Mouse (Mus musculus): ENCODE results near the gene Casq2. TPM values are rescaled to one million over a fixed set of nuclear protein-coding genes. Genes with fewer than 3 reads are reported as not detected.
"Not testable (repeated sequence)": the region's sequence is repeated elsewhere in the genome, so short reads cannot be mapped to it uniquely, and the experiment has no call there.

Gene Casq2
- polyA plus RNA-seq, 1 experiment from 2014 or later, result 5.7 TPM

DNA sequence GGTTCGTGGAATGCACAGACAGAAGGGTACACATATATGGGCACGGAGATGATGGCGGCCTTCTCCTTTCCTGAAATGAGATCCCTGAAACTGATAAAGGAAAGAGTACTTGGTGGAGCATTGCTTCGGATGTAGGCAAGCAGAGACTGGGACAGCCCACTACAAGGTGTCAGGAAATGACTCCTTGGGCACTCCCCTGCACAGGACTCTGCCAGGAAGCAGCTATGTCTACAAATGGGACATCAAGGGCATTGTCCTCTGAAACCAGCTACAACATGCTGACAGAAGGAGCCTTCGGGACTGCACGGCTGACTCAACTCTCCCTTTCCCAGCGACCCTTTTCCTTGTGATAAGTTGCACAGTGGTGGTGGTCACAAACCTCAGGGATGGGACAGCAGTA, 70.5 kb downstream of the Casq2 start:
- WGBS, result 90% methylated on average over 7 of the region's 7 CpGs
- Histone ChIP-seq H3K4me3 (ENCODE audit: low read depth, low read length) (no peak overlapping the region), H3K4me1 (replicated peaks; ENCODE audit: control insufficient read depth, insufficient read depth, low read length) (peaks cover 4% of the 10 kb centered on the region; the same call in 1 of the 2 replicates), H3K27ac (ENCODE audit: low read depth, low read length) (no peak overlapping the region), H3K36me3 (ENCODE audit: control insufficient read depth, insufficient read depth) (peaks cover 22% of the 10 kb centered on the region), H3K27me3 (replicated peaks; ENCODE audit: control insufficient read depth, insufficient read depth, low read length) (no peaks in the 10 kb centered on the region), H3K9me3 (ENCODE audit: control insufficient read depth) (no peaks in the 10 kb centered on the region), H3K9ac (ENCODE audit: low read depth, low read length) (no peak overlapping the region), H3K4me2 (replicated peaks; ENCODE audit: low read depth) (no peak overlapping the region)
- no peak for TF ChIP-seq CTCF (IDR thresholded peaks at IDR 0.05; ENCODE audit: low read depth)
- ATAC-seq, result no peak

DNA sequence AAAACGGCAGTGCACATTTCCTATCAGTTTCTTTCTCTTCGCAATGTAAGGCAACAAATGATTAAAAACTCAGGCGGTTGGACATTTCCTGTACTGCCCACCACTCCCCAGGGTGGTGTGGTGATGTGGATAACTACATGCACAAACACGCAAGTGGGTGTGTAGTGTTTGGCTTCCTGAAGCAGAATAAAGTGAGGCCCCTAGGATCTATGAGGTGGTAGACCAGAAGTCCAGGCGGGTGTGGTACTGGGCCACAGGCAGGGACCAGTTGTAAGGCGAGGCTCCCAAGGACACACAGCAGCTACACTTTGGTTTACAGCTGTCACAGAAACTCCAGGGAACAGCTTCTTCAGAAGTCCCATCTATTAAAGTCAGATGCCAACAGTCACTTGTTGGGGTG, 71.4 kb downstream of the Casq2 start:
- ATAC-seq, result no peak
- Histone ChIP-seq H3K9me3 (ENCODE audit: control insufficient read depth) (no peaks in the 10 kb centered on the region), H3K4me3 (ENCODE audit: low read depth, low read length) (no peak overlapping the region), H3K9ac (ENCODE audit: low read depth, low read length) (no peak overlapping the region), H3K4me1 (replicated peaks; ENCODE audit: control insufficient read depth, insufficient read depth, low read length) (peaks cover 1% of the 10 kb centered on the region; the same call in 1 of the 2 replicates), H3K36me3 (ENCODE audit: control insufficient read depth, insufficient read depth) (peaks cover 30% of the 10 kb centered on the region), H3K27ac (ENCODE audit: low read depth, low read length) (no peak overlapping the region), H3K27me3 (replicated peaks; ENCODE audit: control insufficient read depth, insufficient read depth, low read length) (no peaks in the 10 kb centered on the region), H3K4me2 (replicated peaks; ENCODE audit: low read depth) (no peak overlapping the region)
- WGBS, result 65% methylated on average over 6 of the region's 6 CpGs
- no peak for TF ChIP-seq CTCF (IDR thresholded peaks at IDR 0.05; ENCODE audit: low read depth)

DNA sequence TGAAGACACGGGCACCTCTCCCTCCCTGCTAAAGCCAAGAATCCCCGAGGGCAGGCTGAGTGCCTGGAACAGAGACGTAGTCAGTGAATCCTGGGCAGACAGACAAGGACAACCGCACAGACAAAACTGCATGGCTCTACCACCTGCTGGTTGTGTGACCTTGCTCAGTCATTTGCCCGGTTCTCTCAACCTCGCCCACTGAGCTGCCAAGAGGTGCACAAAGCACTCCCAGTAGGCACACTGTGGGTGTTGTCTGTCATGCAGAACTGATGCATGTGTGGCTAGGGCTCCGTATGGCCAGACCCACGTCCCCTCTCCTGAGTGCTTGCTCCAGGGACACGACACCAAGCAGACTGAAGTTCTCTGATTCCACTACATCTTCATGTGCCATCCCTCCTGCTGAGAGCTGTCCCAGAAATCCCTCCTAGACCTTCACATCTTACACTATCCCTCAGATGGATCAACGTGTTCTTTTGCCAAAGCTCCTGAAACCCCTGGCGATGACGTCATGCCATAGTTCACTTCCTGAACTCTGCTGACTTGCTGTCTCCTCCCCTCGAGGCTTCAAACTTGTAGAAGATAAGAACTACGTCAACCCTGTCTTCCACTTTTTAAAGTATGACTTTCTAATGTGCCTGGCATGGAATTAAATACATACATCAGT, 72.7 kb downstream of the Casq2 start:
- ATAC-seq, result no peak
- H3K27ac ChIP-seq (ENCODE audit: low read depth, low read length), result no peak overlapping the region
- no peak overlapping the region for H3K4me3 ChIP-seq (ENCODE audit: low read depth, low read length)

DNA sequence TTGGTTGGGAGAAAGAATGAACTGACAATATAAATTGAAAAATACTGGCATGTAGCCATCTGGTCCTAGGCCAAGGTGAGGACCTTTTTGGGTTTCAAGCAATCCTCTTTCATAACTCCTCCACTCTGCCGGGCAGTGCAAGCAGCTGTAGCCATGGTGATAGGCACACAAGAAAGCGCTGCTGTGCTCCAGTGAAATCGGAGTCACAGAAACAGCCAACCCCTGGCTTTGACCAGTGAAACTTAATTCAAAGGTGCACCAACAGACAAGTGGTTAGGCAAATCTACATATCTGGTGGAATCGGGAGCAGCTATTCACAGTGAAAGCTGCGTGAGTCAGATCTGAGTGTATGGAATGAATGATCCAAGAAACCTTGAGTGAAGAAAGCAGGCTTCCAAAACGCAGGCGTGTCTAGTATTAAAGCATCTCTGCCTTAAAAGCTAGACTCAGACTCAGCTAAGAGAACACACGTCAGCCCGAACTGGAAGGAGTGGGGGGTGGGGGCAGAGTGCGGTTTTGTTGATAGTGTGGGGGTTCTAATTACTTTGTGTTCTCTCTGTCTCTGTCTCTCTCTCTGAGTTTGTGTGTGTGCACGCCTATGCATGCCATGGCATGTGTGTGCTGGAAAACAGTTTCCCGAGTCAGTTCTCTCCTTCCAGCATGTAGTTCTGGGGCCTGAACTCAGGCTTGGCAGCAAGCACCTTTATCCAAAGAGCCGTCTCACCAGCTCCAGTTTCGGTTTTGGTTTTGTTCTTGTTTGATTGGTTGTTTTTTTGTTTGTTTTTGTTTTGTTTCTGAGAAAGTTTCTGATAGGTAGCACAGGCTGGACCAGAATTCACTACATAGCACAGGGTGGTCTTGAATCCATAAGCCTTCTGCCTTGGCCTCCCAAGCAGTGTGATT, 73.5 kb downstream of the Casq2 start:
- Histone ChIP-seq H3K4me3 (ENCODE audit: low read depth, low read length) (no peak overlapping the region), H3K36me3 (ENCODE audit: control insufficient read depth, insufficient read depth) (peaks cover 49% of the 10 kb centered on the region), H3K27ac (ENCODE audit: low read depth, low read length) (no peak overlapping the region), H3K27me3 (replicated peaks; ENCODE audit: control insufficient read depth, insufficient read depth, low read length) (no peaks in the 10 kb centered on the region), H3K4me1 (replicated peaks; ENCODE audit: control insufficient read depth, insufficient read depth, low read length) (no peaks in the 10 kb centered on the region), H3K9me3 (ENCODE audit: control insufficient read depth) (no peaks in the 10 kb centered on the region), H3K4me2 (replicated peaks; ENCODE audit: low read depth) (no peak overlapping the region), H3K9ac (ENCODE audit: low read depth, low read length) (no peak overlapping the region)
- no peak for TF ChIP-seq CTCF (IDR thresholded peaks at IDR 0.05; ENCODE audit: low read depth)
- ATAC-seq, result no peak
- WGBS, result 72% methylated on average over 14 of the region's 14 CpGs

More for the DNA sequence above, 72.7 kb downstream of the Casq2 start:
- H3K4me1 ChIP-seq (replicated peaks; ENCODE audit: control insufficient read depth, insufficient read depth, low read length), result no peaks in the 10 kb centered on the region
- H3K27me3 ChIP-seq (replicated peaks; ENCODE audit: control insufficient read depth, insufficient read depth, low read length), result no peaks in the 10 kb centered on the region
- 74% methylated on average over 14 of the region's 14 CpGs for WGBS
- H3K4me2 ChIP-seq (replicated peaks; ENCODE audit: low read depth), result no peak overlapping the region
- no peak overlapping the region for H3K9ac ChIP-seq (ENCODE audit: low read depth, low read length)
- peaks cover 41% of the 10 kb centered on the region for H3K36me3 ChIP-seq (ENCODE audit: control insufficient read depth, insufficient read depth)
- TF ChIP-seq CTCF (IDR thresholded peaks at IDR 0.05; ENCODE audit: low read depth), result no peak
- H3K9me3 ChIP-seq (ENCODE audit: control insufficient read depth), result no peaks in the 10 kb centered on the region

DNA sequence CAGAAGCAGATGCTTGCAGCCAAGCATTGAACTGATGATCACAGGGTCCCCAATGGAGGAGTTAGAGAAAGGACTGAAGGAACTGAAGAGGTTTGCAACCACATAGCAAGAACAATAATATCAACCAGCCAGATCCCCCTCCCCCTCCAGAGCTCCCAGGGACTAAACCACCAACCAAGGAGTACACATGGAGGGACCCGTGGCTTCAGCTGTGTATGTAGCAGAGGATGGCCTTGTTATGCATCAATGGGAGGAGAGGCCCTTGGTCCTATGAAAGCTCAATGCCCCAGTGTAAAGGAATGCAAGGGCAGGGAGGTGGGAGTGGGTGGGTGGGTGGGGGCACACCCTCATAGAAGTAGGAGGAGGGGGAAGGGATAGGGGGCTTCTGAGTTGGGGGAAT, 77.6 kb downstream of the Casq2 start:
- not testable (repeated sequence) for H3K4me1 ChIP-seq (replicated peaks; ENCODE audit: control insufficient read depth, insufficient read depth, low read length); H3K4me2 ChIP-seq (replicated peaks; ENCODE audit: low read depth); H3K4me3 ChIP-seq (ENCODE audit: low read depth, low read length); H3K9me3 ChIP-seq (ENCODE audit: control insufficient read depth); H3K27ac ChIP-seq (ENCODE audit: low read depth, low read length); H3K9ac ChIP-seq (ENCODE audit: low read depth, low read length); H3K27me3 ChIP-seq (replicated peaks; ENCODE audit: control insufficient read depth, insufficient read depth, low read length); ATAC-seq
- 80% methylated on average over 1 of the region's 1 CpGs for WGBS
- peaks cover 46% of the 10 kb centered on the region for H3K36me3 ChIP-seq (ENCODE audit: control insufficient read depth, insufficient read depth)

DNA sequence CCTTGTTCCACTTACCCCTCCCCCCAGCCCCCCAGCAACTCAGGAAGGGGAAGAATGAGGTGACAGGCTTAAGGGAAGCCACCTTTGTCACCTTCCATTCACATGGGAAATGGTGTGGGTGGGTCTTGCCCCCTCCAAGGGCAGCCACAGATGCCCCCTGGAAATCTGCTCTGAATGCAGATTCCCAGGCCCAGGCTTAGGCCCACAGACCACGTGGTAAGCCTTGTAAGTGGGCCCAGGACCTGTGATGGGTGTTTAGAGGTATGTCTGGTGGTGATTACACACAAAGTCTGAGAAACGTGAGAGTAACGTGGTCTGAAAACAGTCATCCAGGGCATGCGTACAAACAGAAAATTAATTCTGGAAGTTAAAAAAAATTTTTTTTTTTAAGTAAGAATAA, 78.7 kb downstream of the Casq2 start:
- no peak for ATAC-seq
- H3K4me2 ChIP-seq (replicated peaks; ENCODE audit: low read depth), result no peak overlapping the region
- H3K27me3 ChIP-seq (replicated peaks; ENCODE audit: control insufficient read depth, insufficient read depth, low read length), result no peaks in the 10 kb centered on the region
- H3K9ac ChIP-seq (ENCODE audit: low read depth, low read length), result no peak overlapping the region
- peaks cover 45% of the 10 kb centered on the region for H3K36me3 ChIP-seq (ENCODE audit: control insufficient read depth, insufficient read depth)
- WGBS, result 78% methylated on average over 4 of the region's 4 CpGs
- H3K4me1 ChIP-seq (replicated peaks; ENCODE audit: control insufficient read depth, insufficient read depth, low read length), result no peaks in the 10 kb centered on the region
- H3K9me3 ChIP-seq (ENCODE audit: control insufficient read depth), result no peaks in the 10 kb centered on the region
- H3K4me3 ChIP-seq (ENCODE audit: low read depth, low read length), result no peak overlapping the region
- no peak overlapping the region for H3K27ac ChIP-seq (ENCODE audit: low read depth, low read length)
- no peak for TF ChIP-seq CTCF (IDR thresholded peaks at IDR 0.05; ENCODE audit: low read depth)

All from intestine, postnatal 0 days (tissue).